Mouse (Mus musculus) liver, embryonic 14.5 days (tissue): ENCODE results near the gene Chst15. TPM values are rescaled to one million over a fixed set of nuclear protein-coding genes. Genes with fewer than 3 reads are reported as not detected.

Experiments
- ATAC-seq: fragments of 200-750 bp; cut with Nextera tagmentation; 2 replicates; pipeline ENCODE4 v1.8.0; 2017; ENCODE audit warnings: moderate number of reproducible peaks, mild to moderate bottlenecking, moderate library complexity; ENCODE audit not compliant: insufficient read depth
- DNase-seq, 3 experiments: peaks; one replicate each; pipeline ENCODE4 v3.0.0-alpha.2; 2012 to 2013; ENCODE audit warnings: low read depth in 3 of 3, low spot score in 3 of 3
- H3K27ac ChIP-seq: fragments of 300-500 bp; sonication (generic); 2 replicates; pipeline ENCODE4 v1.5.1; 2014; ENCODE audit warnings: moderate library complexity, mild to moderate bottlenecking, control low read depth, inconsistent platforms
- H3K27me3 ChIP-seq: fragments of 300-500 bp; sonication (generic); 2 replicates; pipeline ENCODE4 v1.6.1; 2014; ENCODE audit warnings: mild to moderate bottlenecking, low read length, moderate library complexity; ENCODE audit not compliant: control insufficient read depth, insufficient read depth
- H3K36me3 ChIP-seq: fragments of 300-500 bp; sonication (generic); replicated peaks from 2 replicates; pipeline ENCODE4 v1.6.1; 2014; ENCODE audit warnings: low read depth; ENCODE audit not compliant: control insufficient read depth, insufficient read depth
- H3K4me1 ChIP-seq, 2 experiments: fragments of 200-500 bp in 1 of 2; fragments of 300-500 bp in 1 of 2; sonication (generic) in 1 of 2; replicated peaks; 2 replicates each; pipeline ENCODE4 v1.6.1; 2012 to 2014; ENCODE audit warnings: antibody characterized with exemption in 1 of 2, inconsistent platforms in 1 of 2, low read length in 1 of 2; ENCODE audit not compliant: control insufficient read depth in 2 of 2, insufficient read depth in 2 of 2
- H3K4me2 ChIP-seq: fragments of 300-500 bp; sonication (generic); 2 replicates; pipeline ENCODE4 v1.6.1; 2014; ENCODE audit warnings: low read depth, mild to moderate bottlenecking, control low read depth, moderate library complexity
- H3K4me3 ChIP-seq, 2 experiments: fragments of 200-500 bp in 1 of 2; fragments of 300-500 bp in 1 of 2; sonication (generic) in 1 of 2; 2 replicates each; pipeline ENCODE4 v1.5.1; 2012 to 2014; ENCODE audit warnings: low read depth in 2 of 2, low read length in 2 of 2, mild to moderate bottlenecking in 2 of 2, control low read depth in 1 of 2, inconsistent platforms in 1 of 2, moderate library complexity in 1 of 2; ENCODE audit not compliant: insufficient read depth in 1 of 2
- H3K9ac ChIP-seq: fragments of 300-500 bp; sonication (generic); replicated peaks from 2 replicates; pipeline ENCODE4 v1.6.1; 2014; ENCODE audit warnings: mild to moderate bottlenecking, control low read depth, moderate library complexity
- H3K9me3 ChIP-seq: fragments of 300-500 bp; sonication (generic); 2 replicates; pipeline ENCODE4 v1.6.1; 2016; ENCODE audit warnings: low read length, mixed read lengths; ENCODE audit not compliant: control insufficient read depth
- CTCF ChIP-seq: IDR thresholded peaks from 2 replicates; pipeline ENCODE4 v1.5.1; 2016; ENCODE audit warnings: antibody characterized with exemption, low read depth, control low read depth
- EP300 ChIP-seq: IDR thresholded peaks from 2 replicates; pipeline ENCODE4 v1.6.1; 2016; ENCODE audit warnings: antibody characterized with exemption, low read depth
- WGBS: fragments of 180-500 bp; shearing (Covaris S2); extraction: QIAGEN DNeasy Blood & Tissue Kit; methylation state at CpG from one replicate; pipeline ENCODE4 v1.1.7; 2014; ENCODE audit not compliant: insufficient replicate concordance; 5-methylcytosine and 5-hydroxymethylcytosine counted together
- polyA plus RNA-seq, 2 experiments: library from polyadenylated mRNA; depleted of rRNA in 1 of 2; stranded (reverse) in 1 of 2; unstranded in 1 of 2; fragments of >200 nt; fragmentation: Nextera tagmentation in 1 of 2; extraction: Ambion mirVana in 1 of 2; gene quantifications; 2 replicates each; pipeline versions ENCODE4 v1.2.1 to v1.2.3; 2012 to 2014

Gene Chst15
- polyA plus RNA-seq, 2 experiments = 2.4 to 2.6 TPM

GRCm38 (mm10) chr7:132358709-132359108 is 41.7 kb upstream of the Chst15 start:
- H3K9me3 ChIP-seq = no peaks in the 10 kb centered on the region
- TF ChIP-seq CTCF (no peak), EP300 (no peak)
- 0 out of 2 replicates have a peak, but pooled peaks have one; percentile 11 for ATAC-seq
- H3K4me1 ChIP-seq = peaks cover 0 to 21% of the 10 kb centered on the region in 2 experiments; a peak in 3 of 4 replicates
- no peak overlapping the region for H3K27ac ChIP-seq
- H3K4me2 ChIP-seq = no peak overlapping the region
- H3K36me3 ChIP-seq = no peaks in the 10 kb centered on the region
- no peaks in the 10 kb centered on the region for H3K27me3 ChIP-seq
- 29% methylated on average over 4 of the region's 4 CpGs for WGBS
- H3K9ac ChIP-seq = no peak overlapping the region
- no peak overlapping the region for H3K4me3 ChIP-seq
- DNase-seq = peak; percentile 9 to 23 (median 20)

GRCm38 (mm10) chr7:132358250-132358649 is 41.2 kb upstream of the Chst15 start:
- Histone ChIP-seq H3K4me1 (peaks cover 0 to 21% of the 10 kb centered on the region in 2 experiments; a peak in 3 of 4 replicates), H3K9ac (no peak overlapping the region), H3K4me2 (no peak overlapping the region), H3K9me3 (no peaks in the 10 kb centered on the region), H3K27me3 (no peaks in the 10 kb centered on the region), H3K27ac (no peak overlapping the region), H3K4me3 (no peak overlapping the region), H3K36me3 (no peaks in the 10 kb centered on the region)
- no peak for ATAC-seq
- TF ChIP-seq EP300 = no peak
- TF ChIP-seq CTCF = no peak
- DNase-seq = no peak
- WGBS = 36% methylated on average over 3 of the region's 3 CpGs

- peaks cover 0 to 21% of the 10 kb centered on the region in 2 experiments; a peak in 3 of 4 replicates for H3K4me1 ChIP-seq
- TF ChIP-seq CTCF (no peak), EP300 (no peak)
Measured at GRCm38 (mm10) chr7:132357841-132358237, 40.8 kb upstream of the Chst15 start.

GRCm38 (mm10) chr7:132356881-132357840 is 40.1 kb upstream of the Chst15 start:
- H3K4me3 ChIP-seq = no peak overlapping the region
- H3K4me2 ChIP-seq = no peak overlapping the region
- no peaks in the 10 kb centered on the region for H3K36me3 ChIP-seq
- peaks cover 0 to 21% of the 10 kb centered on the region in 2 experiments; a peak in 3 of 4 replicates for H3K4me1 ChIP-seq
- H3K9ac ChIP-seq = no peak overlapping the region
- no peaks in the 10 kb centered on the region for H3K27me3 ChIP-seq
- TF ChIP-seq CTCF = no peak
- no peak for TF ChIP-seq EP300
- H3K9me3 ChIP-seq = no peaks in the 10 kb centered on the region
- no peak for ATAC-seq
- 45% methylated on average over 10 of the region's 10 CpGs for WGBS
- H3K27ac ChIP-seq = no peak overlapping the region
- no peak for DNase-seq

More at GRCm38 (mm10) chr7:132357841-132358237, 40.8 kb upstream of the Chst15 start:
- H3K9me3 ChIP-seq = no peaks in the 10 kb centered on the region
- WGBS = 55% methylated on average over 3 of the region's 3 CpGs
- H3K36me3 ChIP-seq = no peaks in the 10 kb centered on the region
- no peaks in the 10 kb centered on the region for H3K27me3 ChIP-seq
- no peak overlapping the region for H3K4me3 ChIP-seq
- no peak for DNase-seq
- no peak overlapping the region for H3K4me2 ChIP-seq
- no peak overlapping the region for H3K27ac ChIP-seq
- no peak overlapping the region for H3K9ac ChIP-seq
- no peak for ATAC-seq

GRCm38 (mm10) chr7:132356185-132356584 is 39.2 kb upstream of the Chst15 start:
- Histone ChIP-seq H3K9ac (no peak overlapping the region), H3K4me1 (peaks cover 0 to 21% of the 10 kb centered on the region in 2 experiments; a peak in 3 of 4 replicates), H3K9me3 (no peaks in the 10 kb centered on the region), H3K36me3 (no peaks in the 10 kb centered on the region), H3K27ac (no peak overlapping the region), H3K27me3 (no peaks in the 10 kb centered on the region), H3K4me3 (no peak overlapping the region), H3K4me2 (no peak overlapping the region)
- TF ChIP-seq CTCF (no peak), EP300 (no peak)
- 52% methylated on average over 8 of the region's 8 CpGs for WGBS
- ATAC-seq (no peak), DNase-seq (no peak)
